Mouse (Mus musculus) neural tube, embryonic 12.5 days (tissue): Measurements from ENCODE around the gene Pstk. TPM values are rescaled to one million over a fixed set of nuclear protein-coding genes. Genes with fewer than 3 reads are reported as not detected.

Experiments
- ATAC-seq: fragments of 200-750 bp; cut with Nextera tagmentation; 2 replicates; pipeline ENCODE4 v1.8.0; 2017; ENCODE audit warnings: low read depth, mild to moderate bottlenecking, moderate TSS enrichment, moderate library complexity; ENCODE audit not compliant: low FRiP score
- H3K27ac ChIP-seq: fragments of 300-500 bp; sonication (generic); 2 replicates; pipeline ENCODE4 v1.5.1; 2016
- H3K27me3 ChIP-seq: fragments of 300-500 bp; sonication (generic); replicated peaks from 2 replicates; pipeline ENCODE4 v1.6.1; 2016; ENCODE audit warnings: mild to moderate bottlenecking
- H3K36me3 ChIP-seq: fragments of 300-500 bp; sonication (generic); 2 replicates; pipeline ENCODE4 v1.6.1; 2016; ENCODE audit warnings: mild to moderate bottlenecking
- H3K4me1 ChIP-seq: fragments of 300-500 bp; sonication (generic); 2 replicates; pipeline ENCODE4 v1.6.1; 2016
- H3K4me2 ChIP-seq: fragments of 300-500 bp; sonication (generic); replicated peaks from 2 replicates; pipeline ENCODE4 v1.6.1; 2016; ENCODE audit warnings: mild to moderate bottlenecking
- H3K4me3 ChIP-seq: fragments of 300-500 bp; sonication (generic); 2 replicates; pipeline ENCODE4 v1.5.1; 2016
- H3K9ac ChIP-seq: fragments of 300-500 bp; sonication (generic); 2 replicates; pipeline ENCODE4 v1.6.1; 2016; ENCODE audit warnings: mild to moderate bottlenecking
- H3K9me3 ChIP-seq: fragments of 300-500 bp; sonication (generic); 2 replicates; pipeline ENCODE4 v1.6.1; 2016; ENCODE audit warnings: mild to moderate bottlenecking
- WGBS: fragments of 180-500 bp; shearing (Covaris S2); methylation state at CpG from one replicate; pipeline ENCODE4 v1.1.7; 2016; 5-methylcytosine and 5-hydroxymethylcytosine counted together
- polyA plus RNA-seq: library from polyadenylated mRNA; unstranded; fragments of >200 nt; fragmentation: Nextera tagmentation; extraction: Ambion mirVana; gene quantifications from 2 replicates; pipeline ENCODE4 v1.2.1, GENCODE M21; 2016

Gene Pstk
- polyA plus RNA-seq, 1 experiment from 2014 or later: 49.6 TPM

DNA sequence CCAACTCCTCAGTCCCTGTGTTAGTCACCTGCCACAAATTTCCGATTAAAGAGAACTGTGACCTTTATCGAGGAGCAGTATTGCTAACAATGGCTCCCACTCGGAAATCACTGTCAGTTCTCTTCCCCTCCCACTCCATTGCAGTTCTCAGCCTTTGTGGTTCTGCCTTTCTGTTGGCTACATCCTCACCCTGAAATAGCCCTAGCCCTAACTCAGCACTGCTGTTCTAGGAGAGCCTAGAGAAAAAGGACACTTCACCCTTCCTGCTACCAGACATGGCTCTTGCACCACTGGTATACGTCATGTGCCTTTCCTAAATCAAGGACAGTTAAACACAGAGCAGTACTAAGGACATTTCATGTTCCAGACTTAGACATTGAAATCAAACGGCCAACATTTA, 56.4 kb downstream of the Pstk start:
- 90% methylated on average over 5 of the region's 5 CpGs for WGBS
- peaks cover 26% of the 10 kb centered on the region for H3K36me3 ChIP-seq
- H3K9me3 ChIP-seq: no peaks in the 10 kb centered on the region
- ATAC-seq: no peak
- H3K9ac ChIP-seq: no peak overlapping the region
- no peaks in the 10 kb centered on the region for H3K4me1 ChIP-seq
- no peak overlapping the region for H3K4me3 ChIP-seq
- no peak overlapping the region for H3K4me2 ChIP-seq
- no peak overlapping the region for H3K27ac ChIP-seq
- H3K27me3 ChIP-seq: no peaks in the 10 kb centered on the region

- no peak for ATAC-seq
- Histone ChIP-seq H3K36me3 (peaks cover 18% of the 10 kb centered on the region), H3K27me3 (no peaks in the 10 kb centered on the region), H3K9me3 (no peaks in the 10 kb centered on the region), H3K4me2 (no peak overlapping the region), H3K9ac (no peak overlapping the region), H3K27ac (no peak overlapping the region), H3K4me1 (no peaks in the 10 kb centered on the region), H3K4me3 (no peak overlapping the region)
- WGBS: 20% methylated on average over 1 of the region's 1 CpGs
Observed at GRCm38 (mm10) chr7:131432244-131432643, 61.3 kb downstream of the Pstk start.

- no peak overlapping the region for H3K4me3 ChIP-seq
- ATAC-seq: no peak
- no peak overlapping the region for H3K4me2 ChIP-seq
- peaks cover 9% of the 10 kb centered on the region for H3K36me3 ChIP-seq
- no peaks in the 10 kb centered on the region for H3K4me1 ChIP-seq
- H3K27me3 ChIP-seq: no peaks in the 10 kb centered on the region
- H3K27ac ChIP-seq: no peak overlapping the region
- 73% methylated on average over 1 of the region's 1 CpGs for whole genome bisulfite sequencing
- H3K9me3 ChIP-seq: no peaks in the 10 kb centered on the region
- no peak overlapping the region for H3K9ac ChIP-seq
Observed at GRCm38 (mm10) chr7:131434276-131434675, 63.3 kb downstream of the Pstk start.

GRCm38 (mm10) chr7:131437051-131437450, 66.1 kb downstream of the Pstk start:
- no peak overlapping the region for H3K27ac ChIP-seq
- no peaks in the 10 kb centered on the region for H3K9me3 ChIP-seq
- H3K36me3 ChIP-seq: no peaks in the 10 kb centered on the region
- WGBS: 59% methylated on average over 3 of the region's 3 CpGs
- no peaks in the 10 kb centered on the region for H3K27me3 ChIP-seq
- no peak overlapping the region for H3K9ac ChIP-seq
- H3K4me1 ChIP-seq: no peaks in the 10 kb centered on the region
- no peak for ATAC-seq
- no peak overlapping the region for H3K4me2 ChIP-seq
- no peak overlapping the region for H3K4me3 ChIP-seq

Other genes with a start within 250 kb of the Pstk start
- not detected in 2 replicates for gene 4933402N03Rik, start 224.8 kb upstream of the Pstk start, polyA plus RNA-seq
- not detected in 2 replicates for gene 5430419D17Rik, start 196.7 kb upstream of the Pstk start, polyA plus RNA-seq
- not detected in 2 replicates for gene Cuzd1, start 48.8 kb upstream of the Pstk start, polyA plus RNA-seq
- gene Fam24b, start 41.6 kb upstream of the Pstk start, polyA plus RNA-seq: not detected in 2 replicates
- gene Fam24a, start 37.3 kb upstream of the Pstk start, polyA plus RNA-seq: not detected in 2 replicates
- gene 2310057M21Rik, start 8.4 kb upstream of the Pstk start, polyA plus RNA-seq: 19.8 and 25.3 TPM in 2 replicates
- 19.0 and 22.4 TPM in 2 replicates for gene Ikzf5, start 39.4 kb downstream of the Pstk start, polyA plus RNA-seq
- 73.8 and 80.6 TPM in 2 replicates for gene Acadsb, start 39.5 kb downstream of the Pstk start, polyA plus RNA-seq
- gene Hmx3, start 171.7 kb downstream of the Pstk start, polyA plus RNA-seq: 1.7 and 2.2 TPM in 2 replicates
- gene Hmx2, start 177.6 kb downstream of the Pstk start, polyA plus RNA-seq: 2.6 and 2.7 TPM in 2 replicates
- gene Bub3, start 189.1 kb downstream of the Pstk start, polyA plus RNA-seq: 212 and 219 TPM in 2 replicates